Mouse (Mus musculus) ES-Bruce4 (cell line): ENCODE data around the gene Zdhhc8.

Experiments
- CTCF ChIP-seq: IDR thresholded peaks from one replicate; pipeline ENCODE4 v1.8.1; 2011; ENCODE audit warnings: low read depth, low read length
- EP300 ChIP-seq: IDR thresholded peaks from 2 replicates; pipeline ENCODE4 v1.6.1; 2011; ENCODE audit warnings: low read depth, low read length; ENCODE audit not compliant: insufficient read depth
- POLR2A ChIP-seq: IDR thresholded peaks from one replicate; pipeline ENCODE4 v1.8.1; 2011; ENCODE audit warnings: low read length; ENCODE audit not compliant: insufficient read depth

- TF ChIP-seq CTCF (no peak), EP300 (no peak), POLR2A (no peak)
Measured at GRCm38 (mm10) chr16:18227897-18228422, 7.0 kb downstream of the Zdhhc8 start.
